Mouse (Mus musculus): ENCODE measurements around the gene Maml2.

Maml2 gene

DNA sequence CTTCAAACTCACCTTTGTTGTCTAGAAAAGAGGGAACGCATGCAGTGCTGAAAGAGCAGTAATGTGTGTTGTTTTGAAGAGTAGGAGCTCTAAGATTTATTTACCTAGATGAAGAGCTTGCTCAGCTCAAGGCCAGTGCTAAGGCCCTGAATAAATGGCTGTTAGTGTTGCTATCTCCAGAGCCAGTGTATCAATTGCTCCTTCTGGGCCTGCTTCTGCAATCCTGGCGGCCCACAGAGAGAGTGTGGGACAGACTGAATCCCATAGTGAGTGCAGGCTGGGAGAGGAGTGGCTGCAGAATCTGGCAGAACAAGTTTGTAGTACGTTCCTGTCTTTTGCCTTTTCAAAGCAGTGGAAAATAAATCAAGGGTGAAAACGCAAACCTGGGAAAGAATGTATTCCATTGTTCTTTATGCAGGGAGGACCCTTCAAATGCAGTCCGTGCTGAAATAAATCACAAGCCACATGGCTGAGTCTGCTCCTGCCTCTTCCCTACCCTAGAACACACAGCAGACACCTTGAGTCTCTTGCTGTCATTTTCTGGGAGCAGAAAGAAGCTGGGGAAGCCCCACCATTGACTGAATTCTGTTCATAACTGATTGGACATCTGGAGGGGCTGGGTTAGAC is 318.7 kb downstream of the Maml2 start:
- DNase-seq (ENCODE audit: low read depth) = no peak

DNA sequence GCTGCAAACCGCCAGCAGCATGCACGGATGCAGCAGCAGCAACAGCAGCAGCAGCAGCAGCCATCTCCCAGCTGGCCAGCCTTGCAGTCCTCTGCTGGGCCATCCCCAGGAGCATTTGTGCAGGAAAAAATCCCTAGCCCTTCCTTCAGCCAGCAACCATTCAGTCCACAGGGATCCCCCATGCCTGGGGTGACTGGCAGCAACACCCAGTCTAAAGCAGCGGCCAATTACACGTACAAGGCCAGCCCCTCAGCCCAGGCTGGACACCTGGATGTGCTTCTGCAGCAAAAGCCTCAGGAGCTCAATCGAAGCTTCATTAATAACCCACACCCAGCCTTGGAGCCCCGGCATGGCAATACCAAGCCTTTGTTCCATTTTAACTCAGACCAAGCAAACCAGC is 323.0 kb downstream of the Maml2 start:
- no peak for DNase-seq (ENCODE audit: low read depth)

DNA sequence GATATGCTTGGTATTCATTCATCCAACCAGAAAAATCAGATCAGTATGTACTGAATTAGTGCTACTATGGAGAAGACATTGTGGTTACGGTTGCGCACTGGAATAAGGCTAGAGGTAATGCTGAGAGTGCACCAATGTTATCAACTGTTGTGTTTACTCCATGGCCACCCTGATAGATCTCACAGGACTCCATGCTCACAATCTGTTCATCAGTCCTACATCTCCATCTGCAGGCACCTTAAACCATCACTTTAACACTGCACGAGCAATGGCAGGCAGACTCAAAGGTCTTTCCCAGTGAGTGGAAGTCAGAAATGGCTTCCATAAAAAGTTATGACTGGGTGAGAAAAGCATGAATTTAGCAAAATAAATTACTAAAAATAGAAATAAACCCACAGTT is 324.2 kb downstream of the Maml2 start:
- no peak for DNase-seq (ENCODE audit: low read depth)

DNA sequence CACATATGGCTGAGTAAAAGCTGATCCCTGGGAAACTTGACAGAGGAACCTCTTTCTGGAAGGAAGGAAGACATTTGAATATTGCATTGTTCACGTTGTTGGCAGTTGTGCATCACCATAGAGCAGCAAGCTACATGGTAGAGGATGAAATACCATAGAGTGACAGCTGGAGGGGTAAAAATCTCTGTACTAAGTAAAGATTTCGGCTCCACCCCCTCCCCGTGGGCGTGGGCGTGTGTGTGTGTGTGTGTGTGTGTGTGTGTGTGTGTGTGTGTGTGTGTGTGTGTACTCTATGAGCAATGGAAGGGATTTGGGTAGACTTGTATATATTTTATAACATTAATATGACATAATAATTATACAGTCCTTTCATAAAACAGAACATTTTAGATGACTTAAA is 324.7 kb downstream of the Maml2 start:
- DNase-seq (ENCODE audit: low read depth) = no peak

DNA sequence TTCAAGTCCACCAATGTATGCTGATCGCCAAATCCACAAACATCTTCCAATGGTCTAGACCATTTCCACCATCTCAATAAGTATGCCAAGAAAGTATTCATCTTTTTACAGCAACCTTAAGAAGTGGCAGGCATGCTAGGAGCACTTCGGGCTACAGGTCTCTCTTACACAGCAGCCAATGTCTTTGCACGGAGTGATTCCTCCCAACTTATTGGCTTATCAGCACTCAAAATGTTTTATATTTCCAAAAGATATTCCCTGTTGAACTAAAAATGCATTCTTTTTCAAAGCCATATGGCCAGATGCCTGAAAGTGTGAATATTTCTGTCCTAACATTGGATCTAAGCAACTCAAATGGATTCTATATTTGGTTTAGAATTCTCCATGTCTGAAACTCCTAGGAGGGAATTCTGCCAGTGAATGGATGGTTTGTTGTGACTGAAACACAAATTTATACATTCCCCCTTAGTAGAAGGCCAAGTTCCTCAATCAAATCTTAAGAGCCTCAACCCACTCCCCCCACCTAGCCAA is 326.2 kb downstream of the Maml2 start:
- no peak for DNase-seq (ENCODE audit: low read depth)

DNA sequence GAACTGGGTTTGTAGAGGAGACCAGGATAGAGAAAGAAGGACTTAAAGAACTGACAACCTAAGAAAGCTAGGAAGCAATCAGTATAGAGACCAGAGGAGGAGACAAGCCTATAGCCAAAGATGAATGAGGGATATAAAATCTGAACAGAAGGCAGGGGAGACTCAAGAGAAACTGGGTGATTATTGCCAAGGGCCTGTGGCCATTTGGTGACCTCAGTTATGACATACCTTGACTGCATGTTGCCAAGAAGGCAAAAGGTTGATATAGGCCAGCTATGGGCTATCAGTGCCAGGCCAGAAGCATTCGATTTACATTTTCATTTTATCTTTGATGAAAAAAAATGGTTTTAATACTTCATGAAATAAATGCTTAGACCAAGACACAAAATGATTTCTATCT is 327.0 kb downstream of the Maml2 start:
- DNase-seq (ENCODE audit: low read depth) = no peak

DNA sequence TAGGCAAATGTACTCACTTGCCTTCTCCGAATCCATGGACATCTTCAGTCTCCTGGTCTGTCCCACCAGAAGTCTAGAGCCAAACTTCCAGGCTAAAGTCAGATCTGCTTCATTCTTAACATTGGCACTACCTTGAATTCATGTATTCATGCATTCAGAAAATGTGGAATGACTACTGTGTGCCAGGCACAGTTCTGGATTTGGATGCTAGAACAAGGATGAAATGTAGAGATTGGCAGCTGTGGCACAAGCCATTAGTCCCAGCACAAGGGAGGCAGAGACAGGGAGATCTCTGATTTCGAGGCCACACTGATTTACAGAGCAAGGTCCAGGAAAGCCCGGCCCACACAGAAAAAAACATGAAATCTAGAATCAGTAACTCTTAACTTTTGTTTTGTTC is 327.5 kb downstream of the Maml2 start:
- DNase-seq (ENCODE audit: low read depth) = no peak

DNA sequence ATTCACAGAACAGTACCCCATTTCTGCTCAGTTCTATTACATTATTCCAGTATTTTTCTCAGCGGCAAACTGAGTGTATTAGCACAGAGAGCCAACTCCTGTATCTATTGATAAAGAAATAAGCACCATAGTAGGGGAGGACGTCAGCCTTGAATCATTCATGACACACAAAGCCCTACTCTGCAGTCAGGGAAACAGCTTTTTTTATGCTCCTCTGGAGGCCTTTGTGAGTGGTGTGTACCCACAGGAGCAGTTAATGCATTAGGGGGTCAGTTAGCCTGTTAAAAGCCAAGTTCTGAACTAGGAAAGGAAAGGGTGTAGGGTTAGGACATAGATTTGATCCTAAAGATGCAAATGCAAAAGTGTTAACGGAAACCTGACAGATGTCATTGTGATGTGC is 328.7 kb downstream of the Maml2 start:
- no peak for DNase-seq (ENCODE audit: low read depth)

DNA sequence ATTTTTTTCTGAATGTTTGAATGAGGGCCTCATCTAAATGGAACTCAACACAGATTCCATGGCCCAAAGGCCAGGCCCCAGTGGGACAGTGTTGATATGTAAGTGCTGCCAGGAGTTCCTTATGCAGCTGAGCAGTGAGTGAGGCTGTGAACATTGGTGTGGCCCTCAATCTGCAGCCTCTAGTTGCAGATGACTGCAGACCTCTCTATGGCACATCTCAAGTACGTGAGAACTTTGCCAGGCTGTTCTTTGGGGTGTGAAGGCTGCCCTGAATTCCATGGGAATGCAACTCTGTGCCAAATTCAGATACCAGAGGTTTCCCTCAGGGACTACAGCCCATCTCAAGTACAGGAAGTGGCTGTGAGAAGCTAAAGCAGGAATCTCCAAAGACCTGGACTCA is 335.6 kb downstream of the Maml2 start:
- DNase-seq (ENCODE audit: low read depth) = no peak

DNA sequence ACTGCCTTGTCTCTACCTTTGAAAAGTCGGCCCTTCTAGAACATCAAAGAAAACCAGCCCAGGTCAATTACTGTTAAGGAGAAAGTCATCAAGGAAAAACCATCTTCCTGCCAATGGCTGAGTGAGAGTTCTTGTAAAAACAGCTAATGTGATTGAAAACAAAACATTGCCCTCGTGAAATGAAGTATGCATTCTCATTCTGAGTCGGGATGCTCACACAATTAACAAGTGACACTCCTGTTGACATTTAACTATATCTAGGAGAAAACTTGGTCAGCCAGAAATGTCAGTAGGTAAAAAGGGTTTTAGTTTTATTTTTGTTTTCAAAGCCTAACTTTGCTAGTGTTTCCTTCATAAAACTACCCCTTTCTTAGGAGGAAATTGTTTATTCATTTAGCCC is 341.9 kb downstream of the Maml2 start:
- DNase-seq (ENCODE audit: low read depth) = no peak

DNA sequence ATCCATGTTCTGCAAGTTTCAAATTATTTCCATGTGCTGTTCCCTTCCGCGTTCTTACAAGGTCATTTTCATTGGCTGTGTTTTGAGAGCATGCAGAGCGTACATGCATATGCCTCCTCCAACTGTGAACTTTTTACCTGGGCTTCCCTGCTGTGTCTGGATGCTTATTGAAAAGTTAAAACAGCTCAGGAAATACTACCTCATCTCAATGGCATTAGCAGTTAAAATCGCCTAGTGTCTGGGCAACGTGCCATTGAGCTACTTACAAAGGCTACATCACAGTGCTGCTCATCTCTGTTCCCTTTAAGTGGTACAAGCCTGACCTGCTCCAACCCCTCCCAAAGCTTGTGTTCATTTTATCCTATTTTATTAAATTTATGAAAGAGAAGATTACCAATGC is 347.4 kb downstream of the Maml2 start:
- no peak for DNase-seq (ENCODE audit: low read depth)

DNA sequence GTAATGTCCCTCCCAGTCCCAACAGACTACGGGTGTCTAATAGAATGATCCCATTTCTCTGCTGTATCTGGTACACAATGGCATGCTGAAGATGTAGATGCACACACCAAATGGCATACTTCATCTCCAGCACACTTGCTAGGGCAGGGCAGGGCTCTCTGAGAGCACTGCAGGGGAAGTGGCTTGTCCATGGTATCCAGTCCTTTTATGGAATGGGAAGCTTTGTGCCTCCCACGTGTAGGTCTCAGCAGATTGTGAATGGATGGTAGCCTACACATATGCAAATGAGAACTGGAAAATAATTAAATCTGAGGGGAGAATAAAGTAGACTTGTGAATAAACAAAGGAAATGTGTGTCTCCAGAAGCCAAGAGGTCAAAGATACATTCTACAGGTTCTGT is 353.3 kb downstream of the Maml2 start:
- no peak for DNase-seq (ENCODE audit: low read depth)

DNA sequence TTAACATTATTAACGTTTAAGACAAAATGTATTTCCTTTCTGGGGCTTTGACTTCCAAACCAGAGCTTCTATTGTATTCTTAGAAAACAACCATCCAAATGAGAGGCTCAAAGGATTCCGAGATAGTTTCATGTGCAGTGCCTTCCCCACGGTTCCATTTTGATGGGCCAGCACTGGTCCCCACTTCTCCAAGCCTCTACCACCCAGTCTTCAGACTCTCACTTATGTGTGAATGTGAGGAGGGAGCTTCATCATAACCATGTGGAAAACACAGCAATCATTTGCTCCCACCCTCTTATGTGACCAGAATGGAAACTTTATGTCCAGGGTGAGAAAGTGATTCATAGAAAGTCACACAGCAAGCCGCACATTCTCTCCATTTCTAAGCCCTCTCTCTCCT is 354.1 kb downstream of the Maml2 start:
- DNase-seq (ENCODE audit: low read depth) = no peak

DNA sequence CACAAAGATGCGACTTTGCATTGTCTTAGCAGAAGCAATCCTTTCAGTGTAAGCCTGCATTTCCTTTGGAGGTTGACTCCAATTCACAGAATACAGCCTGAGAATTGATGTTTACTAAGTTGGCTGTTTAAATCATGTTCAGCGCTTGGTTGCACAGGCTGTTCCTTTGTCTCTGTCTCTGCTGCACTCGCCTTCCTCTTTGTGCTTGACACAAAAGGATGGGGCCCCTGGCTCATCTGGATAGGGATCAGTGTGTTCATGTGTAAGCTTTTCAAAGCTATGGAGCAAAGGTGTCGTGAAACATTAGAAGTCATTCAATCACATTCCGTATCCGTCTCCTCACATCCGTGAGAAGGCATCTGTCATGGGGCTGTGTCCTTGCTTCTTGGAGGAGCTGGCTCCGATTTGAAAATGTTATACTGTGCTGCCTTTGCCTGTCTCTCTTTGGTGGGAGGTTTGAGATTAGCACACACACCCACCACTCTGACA is 354.7 kb downstream of the Maml2 start:
- DNase-seq (ENCODE audit: low read depth) = no peak

DNA sequence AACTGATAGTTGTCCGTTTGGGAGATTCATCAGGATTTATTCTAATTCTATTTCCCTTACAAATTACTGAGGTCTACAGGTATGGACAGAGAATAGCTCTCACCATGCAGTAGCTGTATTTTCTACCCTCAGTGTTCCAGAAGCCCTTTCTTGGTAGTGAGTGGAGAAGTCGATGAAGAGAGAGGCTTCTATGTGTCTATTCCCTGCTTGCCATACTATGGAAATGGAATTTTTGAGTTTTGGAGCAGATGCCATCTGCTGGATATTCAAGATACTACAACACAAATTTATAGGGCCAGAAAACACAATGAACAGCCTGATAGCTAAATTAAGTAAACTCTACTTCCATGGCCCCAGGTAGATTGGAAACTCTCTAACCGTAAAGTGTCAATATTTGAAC is 355.2 kb downstream of the Maml2 start:
- peak; percentile 67 for DNase-seq (ENCODE audit: low read depth)

DNA sequence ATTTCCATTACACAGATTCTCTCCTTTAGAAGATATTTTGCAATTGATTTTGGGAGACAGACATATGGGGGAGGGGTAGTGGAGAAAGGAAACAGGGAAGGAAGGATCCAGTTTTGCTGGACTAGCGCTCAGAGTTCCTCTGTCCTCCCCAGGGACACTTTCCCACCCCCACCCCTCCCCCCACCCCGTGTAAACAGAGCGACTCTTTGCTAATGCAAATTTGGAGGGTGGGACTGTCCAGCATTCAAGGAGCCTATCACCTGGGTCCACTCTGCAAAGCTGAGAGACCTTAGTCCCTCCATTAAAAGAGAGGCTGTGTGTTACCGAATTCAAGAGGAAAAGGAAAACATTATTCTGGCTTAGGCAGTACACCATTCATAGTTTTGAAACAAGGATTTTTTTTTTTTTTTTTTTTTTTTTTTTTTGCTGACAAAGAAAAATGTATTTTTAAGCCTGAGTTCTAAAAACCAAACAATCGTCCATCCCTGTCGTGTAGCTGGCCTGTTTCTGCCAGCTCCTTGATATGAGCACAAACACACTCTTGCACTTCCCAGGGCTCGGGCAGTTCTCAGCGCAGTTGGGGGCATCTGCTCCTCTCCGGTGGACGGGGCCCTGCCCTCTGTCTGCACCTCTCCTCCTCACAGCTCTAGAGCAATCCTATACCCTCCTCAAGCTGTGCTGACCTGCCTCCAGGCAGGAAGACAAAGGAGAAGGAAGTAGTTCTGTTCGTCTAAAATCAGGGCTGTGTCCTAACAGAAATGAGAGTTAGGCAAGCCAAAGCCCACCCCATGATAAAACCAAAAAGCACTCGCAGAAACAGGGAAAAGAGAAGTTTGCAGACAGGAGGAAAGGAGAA is 364.2 kb downstream of the Maml2 start:
- no peak for DNase-seq (ENCODE audit: low read depth)

DNA sequence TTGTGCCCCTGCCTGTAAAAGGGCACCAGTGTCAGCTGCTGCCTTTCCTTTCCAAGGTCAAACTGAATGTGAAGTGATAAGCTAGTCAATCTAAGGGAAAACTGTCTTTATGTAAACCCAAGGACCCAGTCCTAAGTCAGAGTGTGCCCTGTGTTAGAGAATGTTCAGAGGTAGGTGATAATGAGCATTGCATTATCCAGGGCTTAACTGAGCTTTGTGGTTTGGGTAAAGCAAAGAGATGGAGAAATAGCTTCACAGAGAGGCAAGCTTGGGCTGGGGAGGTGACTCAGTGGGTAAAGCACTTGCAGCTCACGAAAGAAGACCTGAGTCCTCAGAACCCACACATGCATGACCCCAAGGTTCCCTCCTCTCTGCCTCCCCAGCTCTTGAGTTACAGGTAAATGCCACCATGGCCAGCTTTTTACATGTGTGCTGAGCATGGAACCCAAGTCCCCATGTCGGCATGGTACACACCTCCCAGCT is 367.8 kb downstream of the Maml2 start:
- DNase-seq (ENCODE audit: low read depth) = no peak

DNA sequence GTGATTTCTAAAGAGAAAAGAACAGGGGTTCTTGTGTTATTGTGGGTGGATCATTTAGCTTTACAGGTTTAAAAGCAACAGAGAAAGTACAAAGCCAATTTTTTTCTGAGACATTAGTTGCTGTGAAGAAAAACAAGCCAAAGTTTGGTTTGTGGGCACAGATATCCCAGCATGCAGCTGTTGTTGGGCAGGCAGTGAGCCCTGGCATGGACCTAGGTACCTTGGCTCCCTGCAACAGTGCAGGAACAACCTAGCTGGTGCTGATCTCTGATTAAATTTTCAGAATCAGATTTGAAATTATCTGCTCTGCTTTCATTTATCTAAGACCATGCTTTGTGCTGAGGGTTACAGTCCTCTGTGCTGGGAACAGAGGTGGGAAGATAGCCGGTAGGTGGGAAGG is 370.2 kb downstream of the Maml2 start:
- no peak for DNase-seq (ENCODE audit: low read depth)

DNA sequence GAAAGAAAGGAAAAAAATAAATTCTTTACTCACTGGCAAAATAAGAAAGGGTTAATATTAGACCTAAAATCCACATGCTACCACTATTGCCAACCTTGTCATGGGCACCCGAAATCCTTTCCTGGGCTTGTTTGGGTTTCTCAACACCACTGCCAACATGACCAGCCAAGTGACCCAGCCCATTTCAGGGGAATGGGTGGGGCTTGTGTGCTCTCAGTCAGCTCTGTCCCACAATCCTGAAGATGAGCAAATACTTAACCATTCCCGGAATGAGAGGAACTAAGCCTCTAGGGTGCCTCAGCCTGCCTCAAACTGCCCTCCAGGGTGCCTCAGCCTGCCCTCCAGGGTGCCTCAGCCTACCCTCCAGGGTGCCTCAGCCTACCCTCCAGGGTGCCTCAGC is 371.0 kb downstream of the Maml2 start:
- no peak for DNase-seq (ENCODE audit: low read depth)

DNA sequence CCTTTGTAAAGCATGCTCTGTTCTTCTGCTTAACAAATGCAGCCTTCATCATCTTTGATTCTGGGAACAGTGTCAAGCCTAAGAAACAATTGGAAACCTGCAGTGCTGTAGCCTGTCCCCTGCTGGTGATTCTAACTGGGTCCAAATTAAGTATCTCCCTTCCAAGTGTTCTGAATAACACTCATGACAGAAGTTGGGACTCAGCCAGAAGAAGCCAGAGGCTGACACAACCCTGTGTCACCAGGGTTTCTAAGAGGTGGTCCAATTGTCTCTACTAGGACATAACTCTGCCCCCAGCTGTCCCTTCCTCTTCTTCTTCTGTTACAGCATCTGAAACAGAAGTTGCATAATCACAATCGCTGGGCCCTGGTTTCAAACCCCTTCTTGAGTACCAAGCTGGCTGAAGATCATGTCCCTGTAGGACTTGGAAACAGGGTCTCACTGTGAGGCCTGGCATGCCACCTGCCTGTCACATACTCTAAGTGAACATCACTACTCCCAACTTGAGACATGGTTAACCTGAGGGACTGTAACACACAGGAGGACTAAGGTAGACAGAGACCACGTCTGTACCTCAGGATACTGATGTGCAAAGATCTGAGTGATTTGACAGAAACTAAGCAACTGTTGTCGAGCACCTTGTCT is 373.5 kb downstream of the Maml2 start:
- no peak for DNase-seq (ENCODE audit: low read depth)

DNA sequence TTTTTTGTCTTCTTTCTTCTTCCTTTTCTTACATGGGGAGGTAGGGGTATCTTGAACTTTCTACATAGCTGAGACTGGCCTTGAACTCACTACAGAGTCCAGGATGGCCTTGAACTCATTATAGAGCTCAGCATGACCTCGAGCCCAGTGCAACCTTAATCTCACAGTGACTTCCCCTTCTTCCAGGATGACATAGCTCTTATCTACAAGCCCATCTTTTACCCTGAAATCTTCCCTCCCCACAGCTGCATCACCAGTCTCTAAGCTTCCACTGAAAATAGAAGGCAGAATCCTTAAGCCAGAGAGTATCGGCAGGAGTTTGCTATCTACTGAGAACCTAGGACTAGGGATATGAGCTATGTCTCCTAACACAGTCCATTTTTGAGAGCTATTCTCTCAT is 375.5 kb downstream of the Maml2 start:
- DNase-seq (ENCODE audit: low read depth) = no peak

DNA sequence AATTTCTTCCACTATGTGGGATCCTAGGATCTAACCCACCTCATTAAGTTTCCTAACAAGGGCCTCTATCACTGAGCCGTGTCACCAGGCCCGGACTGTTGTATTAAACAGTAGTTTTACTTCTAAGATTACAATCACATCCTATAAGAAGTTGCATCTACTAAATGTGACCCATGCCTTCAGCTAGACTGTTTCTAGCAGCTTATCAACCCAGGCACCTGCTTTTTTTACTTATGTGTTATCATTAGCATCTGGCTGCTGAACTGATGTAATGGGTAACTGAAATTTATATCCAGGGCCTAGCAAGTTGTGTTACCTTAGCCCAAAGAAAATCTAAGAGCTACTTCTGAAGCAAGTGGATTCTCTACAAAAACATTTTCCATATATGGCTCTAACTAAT is 380.3 kb downstream of the Maml2 start:
- no peak for DNase-seq (ENCODE audit: low read depth)

DNA sequence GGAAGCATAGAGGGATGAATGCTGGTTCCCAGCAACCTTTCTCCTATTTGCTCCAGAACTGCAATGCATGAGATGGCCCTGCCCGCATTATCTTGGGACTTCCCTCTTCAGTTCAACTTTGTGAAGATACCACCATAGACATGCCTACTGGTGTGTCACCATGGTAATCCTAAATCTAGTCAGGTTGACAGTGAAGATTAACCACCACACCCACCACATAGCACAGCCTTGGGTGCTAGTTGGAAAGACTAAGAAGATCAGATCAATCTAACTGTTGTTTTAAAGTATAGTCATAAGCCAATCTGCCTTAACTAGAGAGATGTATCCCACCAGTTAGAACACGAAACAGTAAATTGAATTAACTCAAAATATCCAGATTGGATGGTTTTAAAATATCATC is 381.9 kb downstream of the Maml2 start:
- no peak for DNase-seq (ENCODE audit: low read depth)
